13 mouse cellular contexts compared by ENCODE assay signal in genomic region chr4:70301187-70301586, GRCm38 (mm10).
A peak's percentile ranks its signal among the peaks of the same experiment; 100 is the strongest.
DNase-seq lines count a peak whose midpoint lies in the region; ATAC-seq and TF ChIP-seq lines count a peak whose summit lies in the region.
"Had no signal": no experiment of that assay in that cellular context is flagged by ENCODE, and none has a peak within 500 bp of the region (broad histone marks: within the 10 kb centered on the region; RNA-seq: fewer than 3 reads in every experiment).

No protein-coding gene starts in this region.

- peak; percentile 26 for DNase-seq in liver, adult 2 months (ENCODE audit: extremely low read depth, low read depth, low spot score)
- no peak for DNase-seq in liver, embryonic 11.5 days (ENCODE audit: low spot score)
- peak; percentile 10 for DNase-seq in ES-CJ7 (ENCODE audit: low read depth, low spot score)
- DNase-seq in forebrain, embryonic 14.5 days (ENCODE audit: low spot score): peak; percentile 74
- no peak for DNase-seq in lung, postnatal 4 days
- DNase-seq: B cell, adult 2 months; cerebellum, adult 18-20 months; kidney, adult 8-10 months had no signal

- no peak overlapping the region for H3K27ac ChIP-seq in hindbrain, embryonic 13.5 days
- H3K27ac ChIP-seq in hindbrain, embryonic 12.5 days: no peak overlapping the region
- no peak overlapping the region for H3K27ac ChIP-seq in liver, adult 2 months (replicated peaks; ENCODE audit: insufficient read depth, low read depth, low read length)
- H3K27ac ChIP-seq in liver, embryonic 11.5 days (ENCODE audit: low read depth, low read length): no peak overlapping the region
- no peak overlapping the region for H3K27ac ChIP-seq in forebrain, embryonic 14.5 days (ENCODE audit: low read depth, low read length)
- H3K27ac ChIP-seq: heart, embryonic 15.5 days; limb, embryonic 13.5 days had no signal

- H3K9me3 ChIP-seq in hindbrain, embryonic 13.5 days: no peaks in the 10 kb centered on the region
- H3K9me3 ChIP-seq in hindbrain, embryonic 12.5 days (replicated peaks): no peaks in the 10 kb centered on the region
- no peaks in the 10 kb centered on the region for H3K9me3 ChIP-seq in liver, embryonic 11.5 days (ENCODE audit: control insufficient read depth, low read length)
- H3K9me3 ChIP-seq in forebrain, embryonic 14.5 days (replicated peaks; ENCODE audit: control insufficient read depth, low read length): no peaks in the 10 kb centered on the region
- H3K9me3 ChIP-seq: heart, embryonic 15.5 days; limb, embryonic 13.5 days; megakaryocyte, embryonic 14.5 days had no signal

- WGBS in hindbrain, embryonic 13.5 days: 86% methylated on average over 9 of the region's 9 CpGs
- WGBS in hindbrain, embryonic 12.5 days: 88% methylated on average over 9 of the region's 9 CpGs
- WGBS in liver, adult 2 months: 72% methylated on average over 9 of the region's 9 CpGs
- 88% methylated on average over 9 of the region's 9 CpGs for WGBS in liver, embryonic 11.5 days
- WGBS in forebrain, embryonic 14.5 days: 55% methylated on average over 9 of the region's 9 CpGs

- no peaks in the 10 kb centered on the region for H3K27me3 ChIP-seq in hindbrain, embryonic 13.5 days
- no peaks in the 10 kb centered on the region for H3K27me3 ChIP-seq in hindbrain, embryonic 12.5 days
- H3K27me3 ChIP-seq in liver, adult 2 months (ENCODE audit: control insufficient read depth, insufficient read depth, low read length): no peaks in the 10 kb centered on the region
- no peaks in the 10 kb centered on the region for H3K27me3 ChIP-seq in liver, embryonic 11.5 days (replicated peaks; ENCODE audit: control insufficient read depth, insufficient read depth, low read length)
- H3K27me3 ChIP-seq in forebrain, embryonic 14.5 days (replicated peaks; ENCODE audit: control insufficient read depth, insufficient read depth, low read length): no peaks in the 10 kb centered on the region
- H3K27me3 ChIP-seq: heart, embryonic 15.5 days; limb, embryonic 13.5 days; megakaryocyte, embryonic 14.5 days had no signal

- no peak overlapping the region for H3K9ac ChIP-seq in hindbrain, embryonic 13.5 days
- no peak overlapping the region for H3K9ac ChIP-seq in hindbrain, embryonic 12.5 days
- no peak overlapping the region for H3K9ac ChIP-seq in liver, adult 2 months (ENCODE audit: low read depth, low read length)
- H3K9ac ChIP-seq in liver, embryonic 11.5 days (ENCODE audit: low read depth, low read length): no peak overlapping the region
- H3K9ac ChIP-seq in forebrain, embryonic 14.5 days (ENCODE audit: low read length): no peak overlapping the region
- H3K9ac ChIP-seq: heart, embryonic 15.5 days; limb, embryonic 13.5 days had no signal

- H3K4me2 ChIP-seq in hindbrain, embryonic 13.5 days: no peak overlapping the region
- H3K4me2 ChIP-seq in hindbrain, embryonic 12.5 days (replicated peaks): no peak overlapping the region
- no peak overlapping the region for H3K4me2 ChIP-seq in liver, embryonic 11.5 days
- H3K4me2 ChIP-seq in forebrain, embryonic 14.5 days (ENCODE audit: low read length): no peak overlapping the region
- H3K4me2 ChIP-seq: heart, embryonic 15.5 days; limb, embryonic 13.5 days had no signal

- no peaks in the 10 kb centered on the region for H3K79me2 ChIP-seq in liver, adult 2 months (ENCODE audit: control insufficient read depth, insufficient read depth, low read length)

- peaks cover 33% of the 10 kb centered on the region for H3K36me3 ChIP-seq in hindbrain, embryonic 13.5 days
- H3K36me3 ChIP-seq in hindbrain, embryonic 12.5 days: peaks cover 47% of the 10 kb centered on the region
- H3K36me3 ChIP-seq in liver, adult 2 months (ENCODE audit: control insufficient read depth, insufficient read depth, low read length): peaks cover 9% of the 10 kb centered on the region
- peaks cover 5% of the 10 kb centered on the region; the same call in 1 of the 2 replicates for H3K36me3 ChIP-seq in liver, embryonic 11.5 days (ENCODE audit: control insufficient read depth, insufficient read depth, low read length)
- peaks cover 36% of the 10 kb centered on the region for H3K36me3 ChIP-seq in forebrain, embryonic 14.5 days (ENCODE audit: control insufficient read depth, insufficient read depth, low read length)

- no peaks in the 10 kb centered on the region; the same call in 1 of the 2 replicates for H3K4me1 ChIP-seq in hindbrain, embryonic 13.5 days (replicated peaks)
- H3K4me1 ChIP-seq in hindbrain, embryonic 12.5 days: no peaks in the 10 kb centered on the region
- H3K4me1 ChIP-seq in liver, adult 2 months (ENCODE audit: control insufficient read depth, insufficient read depth, low read length): no peaks in the 10 kb centered on the region
- H3K4me1 ChIP-seq in liver, embryonic 11.5 days (replicated peaks; ENCODE audit: control insufficient read depth, insufficient read depth, low read length): no peaks in the 10 kb centered on the region
- H3K4me1 ChIP-seq in forebrain, embryonic 14.5 days (ENCODE audit: control insufficient read depth, insufficient read depth, low read length): 0 out of 2 replicates have a peak, but pooled peaks cover 3% of the 10 kb centered on the region
- H3K4me1 ChIP-seq: heart, embryonic 15.5 days; limb, embryonic 13.5 days; megakaryocyte, embryonic 14.5 days had no signal

- TF ChIP-seq CTCF in liver, adult 2 months (IDR thresholded peaks at IDR 0.05; ENCODE audit: low read depth, low read length): no peak

- no peak overlapping the region for H3K4me3 ChIP-seq in hindbrain, embryonic 13.5 days
- H3K4me3 ChIP-seq in hindbrain, embryonic 12.5 days: no peak overlapping the region
- no peak overlapping the region for H3K4me3 ChIP-seq in liver, adult 2 months (ENCODE audit: insufficient read depth, low read depth, low read length)
- no peak overlapping the region for H3K4me3 ChIP-seq in liver, embryonic 11.5 days (ENCODE audit: low read depth, low read length)
- H3K4me3 ChIP-seq in forebrain, embryonic 14.5 days (ENCODE audit: low read depth, low read length): no peak overlapping the region
- H3K4me3 ChIP-seq: heart, embryonic 15.5 days; limb, embryonic 13.5 days; megakaryocyte, embryonic 14.5 days had no signal

- TF ChIP-seq POLR2A in liver, adult 2 months (IDR thresholded peaks at IDR 0.05; ENCODE audit: extremely low read depth, insufficient read depth, low read length): no peak

- ATAC-seq in hindbrain, embryonic 13.5 days (ENCODE audit: low FRiP score): peak; percentile 40
- ATAC-seq in hindbrain, embryonic 12.5 days (ENCODE audit: low FRiP score): no peak
- ATAC-seq in liver, embryonic 11.5 days (replicated peaks; ENCODE audit: low FRiP score): no peak
- ATAC-seq in forebrain, embryonic 14.5 days: peak; percentile 88

Comparison
In these comparisons a context has a peak if more than half of its experiments do, and no peak if none do; other contexts are left out.
1. ATAC-seq: peak in hindbrain, embryonic 13.5 days (single experiment) and forebrain, embryonic 14.5 days (single experiment); none in hindbrain, embryonic 12.5 days (single experiment) and liver, embryonic 11.5 days (single experiment).
2. DNase-seq: peak in liver, adult 2 months (single experiment), ES-CJ7 (single experiment) and forebrain, embryonic 14.5 days (single experiment); none in liver, embryonic 11.5 days (single experiment) and lung, postnatal 4 days (0 of 2).